Mouse (Mus musculus) stomach, postnatal 0 days (tissue): ENCODE data around the gene Kcnh8.

Experiments
- CTCF ChIP-seq: IDR thresholded peaks from 2 replicates; pipeline ENCODE4 v1.5.1; 2016; ENCODE audit warnings: antibody characterized with exemption, low read depth, mild to moderate bottlenecking, moderate library complexity
- EP300 ChIP-seq: optimal IDR thresholded peaks from 2 replicates; pipeline ENCODE3; 2016; ENCODE audit warnings: antibody characterized with exemption

- TF ChIP-seq CTCF = no peak
- TF ChIP-seq EP300 = no peak
Measured at GRCm38 (mm10) chr17:52691988-52692387, 89.5 kb downstream of the Kcnh8 start.
